Mouse (Mus musculus): ENCODE data around the gene Selenoh. TPM values are rescaled to one million over a fixed set of nuclear protein-coding genes. Genes with fewer than 3 reads are reported as not detected.

The Selenoh gene
- polyA plus RNA-seq, 1 experiment from 2014 or later, result 90.7 TPM

- no peaks in the 10 kb centered on the region for H3K9me3 ChIP-seq (ENCODE audit: control insufficient read depth)
- H3K4me1 ChIP-seq (replicated peaks; ENCODE audit: control insufficient read depth, insufficient read depth, low read length), result peaks cover 49% of the 10 kb centered on the region
- no peak for ATAC-seq
- no peak overlapping the region for H3K4me3 ChIP-seq (ENCODE audit: low read depth, low read length)
- H3K27ac ChIP-seq (ENCODE audit: low read depth, low read length), result peak overlapping the region; percentile 46; the same call in 1 of the 2 replicates
- no peaks in the 10 kb centered on the region for H3K27me3 ChIP-seq (replicated peaks; ENCODE audit: control insufficient read depth, insufficient read depth, low read length)
- WGBS, result 84% methylated on average over 1 of the region's 1 CpGs
- TF ChIP-seq CTCF (IDR thresholded peaks at IDR 0.05; ENCODE audit: low read depth), result no peak
- H3K36me3 ChIP-seq (ENCODE audit: control insufficient read depth, insufficient read depth), result no peaks in the 10 kb centered on the region
- no peak overlapping the region for H3K9ac ChIP-seq (ENCODE audit: low read depth, low read length)
- peak overlapping the region; percentile 60; the same call in 1 of the 2 replicates for H3K4me2 ChIP-seq (replicated peaks; ENCODE audit: low read depth)
These were observed 38.6 kb downstream of the Selenoh start for GRCm38 (mm10) chr2:84632001-84632400.

GRCm38 (mm10) chr2:84627036-84627435 lies 43.5 kb downstream of the Selenoh start:
- Histone ChIP-seq H3K4me3 (ENCODE audit: low read depth, low read length) (no peak overlapping the region), H3K4me2 (replicated peaks; ENCODE audit: low read depth) (peak overlapping the region; percentile 27), H3K9ac (ENCODE audit: low read depth, low read length) (no peak overlapping the region), H3K4me1 (replicated peaks; ENCODE audit: control insufficient read depth, insufficient read depth, low read length) (peaks cover 32% of the 10 kb centered on the region), H3K9me3 (ENCODE audit: control insufficient read depth) (no peaks in the 10 kb centered on the region), H3K27me3 (replicated peaks; ENCODE audit: control insufficient read depth, insufficient read depth, low read length) (no peaks in the 10 kb centered on the region), H3K36me3 (ENCODE audit: control insufficient read depth, insufficient read depth) (no peaks in the 10 kb centered on the region; the same call in 1 of the 2 replicates), H3K27ac (ENCODE audit: low read depth, low read length) (peak overlapping the region; percentile 50)
- ATAC-seq, result peak; percentile 73
- no peak for TF ChIP-seq CTCF (IDR thresholded peaks at IDR 0.05; ENCODE audit: low read depth)
- WGBS, result 27% methylated on average over 3 of the region's 3 CpGs

DNA sequence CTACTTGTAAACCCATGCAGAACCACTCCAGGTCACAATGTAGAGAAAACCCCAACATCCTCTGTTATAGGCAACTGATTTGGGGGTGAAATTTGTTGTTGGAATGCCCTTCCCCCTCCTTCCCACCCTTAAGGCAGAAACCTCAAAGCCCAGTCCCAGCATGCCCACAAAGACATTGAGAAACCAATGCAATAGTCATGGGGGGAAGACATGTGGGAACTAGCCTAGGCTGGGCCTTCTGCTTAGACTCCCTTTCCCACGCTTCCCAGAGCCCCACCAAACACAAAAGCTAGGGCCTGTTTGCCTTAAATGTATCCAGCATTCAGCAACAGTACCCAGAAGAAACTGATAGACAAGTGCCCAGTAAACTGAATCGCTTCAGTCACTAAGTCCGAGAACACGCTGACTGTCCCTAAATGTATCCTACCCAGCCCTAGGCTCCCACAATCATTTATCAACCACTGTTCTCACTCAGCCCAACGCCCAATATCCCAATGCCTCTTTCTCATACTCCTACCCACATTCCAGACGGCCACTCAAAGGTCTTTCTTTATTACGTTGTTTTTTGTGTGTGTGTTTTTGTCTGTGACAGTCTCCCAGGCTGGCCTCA lies 44.1 kb downstream of the Selenoh start:
- H3K9me3 ChIP-seq (ENCODE audit: control insufficient read depth), result no peaks in the 10 kb centered on the region
- no peak for TF ChIP-seq CTCF (IDR thresholded peaks at IDR 0.05; ENCODE audit: low read depth)
- H3K9ac ChIP-seq (ENCODE audit: low read depth, low read length), result no peak overlapping the region
- WGBS, result 49% methylated on average over 7 of the region's 7 CpGs
- H3K36me3 ChIP-seq (ENCODE audit: control insufficient read depth, insufficient read depth), result no peaks in the 10 kb centered on the region; the same call in 1 of the 2 replicates
- H3K4me1 ChIP-seq (replicated peaks; ENCODE audit: control insufficient read depth, insufficient read depth, low read length), result peaks cover 31% of the 10 kb centered on the region
- H3K27me3 ChIP-seq (replicated peaks; ENCODE audit: control insufficient read depth, insufficient read depth, low read length), result no peaks in the 10 kb centered on the region
- ATAC-seq, result peak; percentile 41
- H3K4me2 ChIP-seq (replicated peaks; ENCODE audit: low read depth), result peak overlapping the region; percentile 27
- peak overlapping the region; percentile 76 for H3K27ac ChIP-seq (ENCODE audit: low read depth, low read length)
- H3K4me3 ChIP-seq (ENCODE audit: low read depth, low read length), result no peak overlapping the region

- whole genome bisulfite sequencing, result 87% methylated on average over 17 of the region's 17 CpGs
- Histone ChIP-seq H3K4me3 (ENCODE audit: low read depth, low read length) (no peak overlapping the region), H3K27me3 (replicated peaks; ENCODE audit: control insufficient read depth, insufficient read depth, low read length) (no peaks in the 10 kb centered on the region), H3K36me3 (ENCODE audit: control insufficient read depth, insufficient read depth) (peaks cover 20% of the 10 kb centered on the region), H3K9me3 (ENCODE audit: control insufficient read depth) (no peaks in the 10 kb centered on the region), H3K27ac (ENCODE audit: low read depth, low read length) (peak overlapping the region; percentile 68), H3K4me2 (replicated peaks; ENCODE audit: low read depth) (no peak overlapping the region), H3K9ac (ENCODE audit: low read depth, low read length) (no peak overlapping the region), H3K4me1 (replicated peaks; ENCODE audit: control insufficient read depth, insufficient read depth, low read length) (peaks cover 21% of the 10 kb centered on the region)
- no peak for TF ChIP-seq CTCF (IDR thresholded peaks at IDR 0.05; ENCODE audit: low read depth)
- no peak for ATAC-seq
These were observed 46.4 kb downstream of the Selenoh start for GRCm38 (mm10) chr2:84624201-84624600.

DNA sequence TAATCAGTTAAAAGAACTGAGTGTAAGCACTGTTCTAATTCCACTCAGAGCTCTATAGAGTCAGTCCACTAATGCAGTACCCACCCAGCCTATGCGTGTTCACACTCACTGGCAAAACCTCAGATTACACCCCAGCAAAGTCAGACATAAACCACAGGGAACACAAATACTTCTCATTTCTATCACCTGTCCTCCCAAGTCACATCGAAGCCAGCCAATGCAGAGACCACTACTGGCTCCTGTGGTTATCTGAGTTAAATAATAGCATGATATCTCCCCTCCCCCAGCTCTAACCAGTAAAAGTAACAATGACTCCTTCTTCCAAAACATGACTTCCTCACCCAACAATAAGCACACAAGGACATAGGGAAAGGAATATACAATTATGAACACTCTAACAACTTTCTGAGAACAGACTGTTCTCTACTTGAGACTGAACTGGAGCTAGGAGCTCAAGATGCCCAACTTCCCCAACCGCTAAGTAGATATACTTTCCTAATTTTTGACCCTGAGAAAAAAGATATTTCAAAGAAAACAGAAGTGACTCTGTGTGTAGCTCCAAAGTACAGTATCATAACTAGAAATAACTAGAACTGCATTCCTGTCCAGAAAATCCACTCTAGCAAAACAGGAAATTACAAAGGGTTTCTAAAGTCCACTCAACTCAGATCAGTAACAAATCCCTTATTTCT lies 47.0 kb downstream of the Selenoh start:
- WGBS, result 77% methylated on average over 3 of the region's 3 CpGs

DNA sequence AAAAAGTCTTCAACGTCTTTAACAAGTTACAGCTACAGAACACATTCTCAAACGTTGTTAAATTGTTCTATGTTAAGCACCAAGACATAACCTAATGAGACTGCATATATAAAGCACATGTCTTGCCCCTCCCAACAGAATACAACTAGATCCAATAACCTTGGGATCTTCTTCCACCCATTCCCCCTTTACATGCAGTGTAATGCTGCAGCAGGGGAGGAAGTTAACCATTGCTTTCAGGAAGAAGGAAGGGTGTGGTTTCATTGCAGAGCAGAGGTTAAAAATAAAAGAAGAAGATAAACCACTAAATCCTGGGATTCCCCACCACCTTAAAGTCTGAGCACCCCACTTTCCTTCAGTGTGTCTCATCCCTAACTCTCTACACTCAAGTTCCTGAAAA lies 47.9 kb downstream of the Selenoh start:
- no peak for TF ChIP-seq CTCF (IDR thresholded peaks at IDR 0.05; ENCODE audit: low read depth)
- Histone ChIP-seq H3K27me3 (replicated peaks; ENCODE audit: control insufficient read depth, insufficient read depth, low read length) (no peaks in the 10 kb centered on the region), H3K9me3 (ENCODE audit: control insufficient read depth) (no peaks in the 10 kb centered on the region), H3K4me3 (ENCODE audit: low read depth, low read length) (no peak overlapping the region), H3K4me1 (replicated peaks; ENCODE audit: control insufficient read depth, insufficient read depth, low read length) (peaks cover 14% of the 10 kb centered on the region), H3K36me3 (ENCODE audit: control insufficient read depth, insufficient read depth) (peaks cover 20% of the 10 kb centered on the region), H3K9ac (ENCODE audit: low read depth, low read length) (no peak overlapping the region), H3K4me2 (replicated peaks; ENCODE audit: low read depth) (no peak overlapping the region), H3K27ac (ENCODE audit: low read depth, low read length) (peak overlapping the region; percentile 68)
- WGBS, result 43% methylated on average over 2 of the region's 2 CpGs
- ATAC-seq, result no peak

More for the DNA sequence above, 47.0 kb downstream of the Selenoh start:
- Histone ChIP-seq H3K9me3 (ENCODE audit: control insufficient read depth) (no peaks in the 10 kb centered on the region), H3K27me3 (replicated peaks; ENCODE audit: control insufficient read depth, insufficient read depth, low read length) (no peaks in the 10 kb centered on the region), H3K4me3 (ENCODE audit: low read depth, low read length) (no peak overlapping the region), H3K36me3 (ENCODE audit: control insufficient read depth, insufficient read depth) (peaks cover 20% of the 10 kb centered on the region), H3K4me1 (replicated peaks; ENCODE audit: control insufficient read depth, insufficient read depth, low read length) (peaks cover 18% of the 10 kb centered on the region), H3K27ac (ENCODE audit: low read depth, low read length) (peak overlapping the region; percentile 68), H3K9ac (ENCODE audit: low read depth, low read length) (no peak overlapping the region), H3K4me2 (replicated peaks; ENCODE audit: low read depth) (no peak overlapping the region)
- no peak for ATAC-seq
- TF ChIP-seq CTCF (IDR thresholded peaks at IDR 0.05; ENCODE audit: low read depth), result no peak
